Mouse (Mus musculus): ENCODE results near the gene Cyp4x1.

The Cyp4x1 gene

GRCm38 (mm10) chr4:115056921-115057673 lies 77.0 kb downstream of the Cyp4x1 start:
- no peak for DNase-seq (ENCODE audit: low spot score)

DNA sequence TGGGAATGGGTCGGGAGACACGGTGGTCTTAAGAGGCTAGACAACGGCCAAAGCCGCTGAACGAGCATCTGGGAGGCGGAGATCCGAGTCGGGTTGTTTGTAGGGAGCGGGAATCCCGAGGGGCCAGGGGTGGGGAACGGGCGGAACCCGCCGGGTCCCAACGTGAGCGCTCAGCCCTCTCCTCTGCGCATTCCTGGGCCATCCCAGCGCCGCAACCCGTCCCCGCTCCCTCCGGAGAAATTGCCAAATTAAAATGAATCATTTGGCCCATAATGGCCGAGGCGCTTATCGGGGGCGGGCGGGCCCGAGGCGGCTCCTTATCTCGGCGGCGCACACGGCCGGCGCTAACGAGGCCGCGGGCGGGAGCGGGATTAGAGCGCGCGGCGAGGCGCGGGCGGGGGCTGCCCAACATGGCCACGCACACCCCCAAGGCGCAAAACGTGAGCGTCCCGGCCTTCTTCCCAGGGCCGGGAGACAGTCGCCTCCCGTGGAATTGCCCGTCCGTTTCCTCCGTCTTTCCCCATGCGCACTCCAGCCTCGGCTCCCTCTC lies 77.6 kb downstream of the Cyp4x1 start, which contains the start of gene Tal1:
TSS of gene Tal1 (plus strand) at position 56 of the 550 bp plus-strand sequence.
- no peak for DNase-seq (ENCODE audit: low spot score)

All from adipocyte (in vitro differentiated cells).